Mouse (Mus musculus) gastrocnemius, adult 2 months (tissue): ENCODE data around the gene Ormdl3. TPM values are rescaled to one million over a fixed set of nuclear protein-coding genes. Genes with fewer than 3 reads are reported as not detected.

Source experiments
- DNase-seq: peaks from one replicate; pipeline ENCODE4 v3.0.0; 2022
- H3K27ac ChIP-seq: fragments of 200-600 bp; 2 replicates; pipeline ENCODE4 v1.8.1; 2022; ENCODE audit warnings: mild to moderate bottlenecking
- H3K4me3 ChIP-seq: fragments of 200-600 bp; 2 replicates; pipeline ENCODE4 v1.8.1; 2022; ENCODE audit warnings: mild to moderate bottlenecking, moderate library complexity
- CTCF ChIP-seq: fragments of 200-600 bp; IDR thresholded peaks from 2 replicates; pipeline ENCODE4 v1.8.1; 2022; ENCODE audit warnings: antibody characterized with exemption, mild to moderate bottlenecking, moderate library complexity
- intact Hi-C: fragments of 180-260 bp; cut with DNase I; formaldehyde crosslinking; loops from one replicate; pipeline ENCODE4 v1.15.1; 2025
- total RNA-seq, 2 experiments: library from RNA; stranded (reverse); gene quantifications; 2 replicates each; pipeline ENCODE4 v1.2.3; 2021

The Ormdl3 gene
- total RNA-seq, 2 experiments from 2014 or later, result 24.5 to 25.7 TPM

- DNase-seq, result no peak
- no peak for TF ChIP-seq CTCF
- no peak overlapping the region for H3K27ac ChIP-seq
- no peak overlapping the region for H3K4me3 ChIP-seq
- intact Hi-C loops, result no loop called here
Measured at GRCm38 (mm10) chr11:98563921-98564414, 23.2 kb downstream of the Ormdl3 start.

- no peak for DNase-seq
- no peak overlapping the region for H3K27ac ChIP-seq
- H3K4me3 ChIP-seq, result no peak overlapping the region
- TF ChIP-seq CTCF, result no peak
- intact Hi-C loops, result no loop called here
Measured at GRCm38 (mm10) chr11:98563025-98563424, 24.1 kb downstream of the Ormdl3 start.

DNA sequence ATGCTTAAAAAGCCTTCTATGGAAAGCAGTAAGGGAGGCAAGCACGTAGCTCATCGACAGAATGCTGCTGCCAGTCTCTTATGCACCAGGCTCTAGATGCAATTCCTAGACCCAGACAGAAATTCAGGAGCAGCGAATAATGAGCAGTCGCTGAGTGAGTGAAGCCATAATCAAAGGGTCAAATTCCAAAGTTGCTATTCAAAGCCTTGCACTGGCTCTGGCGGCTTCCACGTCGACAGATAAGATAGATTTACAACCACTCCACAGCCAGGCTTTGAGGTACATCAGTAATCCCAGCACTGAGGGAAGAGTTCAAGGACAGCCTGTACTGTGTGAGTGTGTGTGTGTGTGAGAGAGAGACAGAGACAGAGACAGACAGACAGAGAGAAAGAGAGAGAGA, 26.2 kb downstream of the Ormdl3 start:
- no peak for TF ChIP-seq CTCF
- intact Hi-C loops, result no loop called here
- DNase-seq, result no peak
- H3K4me3 ChIP-seq, result no peak overlapping the region
- H3K27ac ChIP-seq, result no peak overlapping the region

GRCm38 (mm10) chr11:98555124-98555700, 32.0 kb downstream of the Ormdl3 start:
- peak; percentile 34; the same call in 1 of the 2 replicates for TF ChIP-seq CTCF
- no peak overlapping the region for H3K4me3 ChIP-seq
- intact Hi-C loops, result no loop called here
- DNase-seq, result no peak
- H3K27ac ChIP-seq, result no peak overlapping the region

DNA sequence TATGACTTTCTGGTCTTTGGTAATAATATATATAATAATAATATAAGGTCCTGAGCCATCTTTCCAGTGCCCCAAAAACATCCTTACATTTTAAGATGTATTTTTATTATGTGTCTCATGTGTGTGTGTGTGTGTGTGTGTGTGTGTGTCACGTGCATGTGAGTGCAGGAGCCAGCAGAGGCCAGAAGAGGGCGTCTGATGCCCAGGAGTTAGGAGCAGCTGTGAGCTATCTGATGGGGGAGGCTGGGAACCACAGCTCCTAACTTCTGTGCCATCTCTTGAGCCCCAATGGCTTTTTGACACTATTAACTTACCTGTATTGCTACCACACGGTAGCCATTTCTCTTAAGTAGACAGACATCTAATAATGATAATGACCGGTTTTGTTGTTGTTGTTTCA, 33.2 kb downstream of the Ormdl3 start:
- no peak for DNase-seq
- TF ChIP-seq CTCF, result no peak
- intact Hi-C loops, result loop anchor here (5.0 kb wide), 1 partner anchor 33 kb away; the partner anchor contains the start of gene Ormdl3
- H3K27ac ChIP-seq, result no peak overlapping the region
- no peak overlapping the region for H3K4me3 ChIP-seq

DNA sequence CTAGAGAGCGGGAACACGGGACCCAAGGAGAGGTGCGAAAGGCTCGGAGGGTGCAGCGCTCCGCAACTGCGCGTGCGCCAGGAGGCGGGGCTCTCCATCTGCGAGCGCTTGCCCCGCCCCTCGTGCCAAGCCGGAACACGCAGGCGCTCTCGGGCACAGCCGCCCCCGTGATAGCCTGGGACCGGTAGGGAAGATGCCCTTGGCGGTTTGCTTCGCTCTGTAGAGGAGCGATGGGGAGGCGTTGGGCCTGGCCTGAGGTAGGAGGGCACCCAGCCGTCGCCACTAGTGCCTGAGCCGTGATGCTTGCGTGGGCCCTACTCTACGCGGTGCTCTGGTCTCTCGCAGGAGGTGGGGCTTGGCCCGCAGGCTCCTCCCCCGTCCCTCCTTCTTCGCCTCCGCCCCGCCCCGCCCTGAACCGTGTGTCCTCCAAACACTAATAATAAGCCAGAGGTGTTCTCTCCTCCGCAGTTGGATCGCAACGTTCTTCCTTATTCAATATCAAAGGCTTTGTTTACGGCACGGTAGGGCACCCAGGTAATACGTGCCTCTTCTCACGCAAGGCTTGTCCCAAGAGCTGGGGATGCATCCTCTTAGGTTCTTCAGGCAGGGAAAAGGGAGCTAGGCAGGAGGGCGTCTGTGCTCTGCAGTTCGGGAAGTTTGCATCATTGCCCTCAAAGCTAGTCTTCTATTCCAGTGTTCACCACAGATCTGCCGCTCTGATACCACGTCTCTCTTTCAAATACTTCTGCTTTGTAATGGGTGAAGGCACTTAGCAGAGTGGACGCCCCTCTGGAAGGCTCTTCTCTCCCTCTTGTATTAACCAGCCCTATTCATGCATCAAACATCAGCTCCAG, 36.0 kb downstream of the Ormdl3 start, which contains the start of gene Zpbp2:
Gene Zpbp2 (plus strand): TSS at position 123 of the 854 bp plus-strand sequence.
- H3K27ac ChIP-seq, result peak within 1 kb of the TSS; percentile 76
- TF ChIP-seq CTCF, result no peak
- intact Hi-C loops, result loop anchor here (5.0 kb wide), 1 partner anchor 36 kb away; the partner anchor contains the start of gene Ormdl3

GRCm38 (mm10) chr11:98550311-98550974, 36.7 kb downstream of the Ormdl3 start:
- no peak for DNase-seq
- peak overlapping the region; percentile 84 for H3K4me3 ChIP-seq
- intact Hi-C loops, result loop anchor here (5.0 kb wide), 1 partner anchor 37 kb away; the partner anchor contains the start of gene Ormdl3
- H3K27ac ChIP-seq, result no peak overlapping the region
- no peak for TF ChIP-seq CTCF

More for the DNA sequence above, 36.0 kb downstream of the Ormdl3 start, which contains the start of gene Zpbp2:
- peak within 1 kb of the TSS; percentile 84 for H3K4me3 ChIP-seq
- peak; percentile 91 for DNase-seq

DNA sequence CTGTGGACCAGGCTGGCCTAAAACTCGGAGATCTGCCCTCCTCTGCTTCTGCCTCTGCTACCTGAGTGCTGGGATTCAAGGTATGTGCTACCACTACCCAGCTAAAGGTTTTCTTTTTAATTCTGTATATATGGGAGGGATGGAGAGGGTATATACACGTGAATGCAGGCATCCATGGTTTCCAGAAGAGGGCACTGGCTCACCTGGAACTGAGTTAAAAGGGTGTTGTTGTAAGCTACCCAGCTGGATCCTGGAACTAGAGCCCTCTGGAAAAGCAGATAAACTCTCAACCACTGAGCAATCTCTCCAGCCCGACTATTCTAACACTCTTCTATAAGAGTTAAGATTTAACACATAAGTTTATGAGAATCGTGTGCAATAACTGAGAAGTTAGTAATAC, 37.8 kb downstream of the Ormdl3 start:
- no peak overlapping the region for H3K27ac ChIP-seq
- TF ChIP-seq CTCF, result peak; percentile 10; the same call in 1 of the 2 replicates
- H3K4me3 ChIP-seq, result no peak overlapping the region
- DNase-seq, result no peak
- intact Hi-C loops, result no loop called here

DNA sequence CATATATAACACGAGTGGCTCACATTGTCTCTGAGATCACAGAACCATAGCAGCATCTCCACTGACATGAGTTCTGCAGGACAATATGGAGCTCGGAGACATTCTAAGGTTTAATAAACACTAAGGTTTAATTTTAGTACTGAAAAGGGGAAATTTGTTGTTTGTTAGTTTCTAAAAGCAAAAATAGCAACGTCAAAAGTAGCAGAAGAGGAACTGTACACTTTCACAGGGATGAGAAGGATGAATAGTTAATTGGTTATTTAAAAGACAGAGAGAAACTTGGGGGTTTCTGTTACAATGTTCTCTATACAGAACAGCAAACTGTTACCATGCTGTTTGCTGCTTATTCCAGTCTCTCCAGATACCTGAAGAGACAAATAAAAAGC, 39.9 kb downstream of the Ormdl3 start:
- Histone ChIP-seq H3K4me3 (no peak overlapping the region), H3K27ac (no peak overlapping the region)
- no peak for DNase-seq
- TF ChIP-seq CTCF, result no peak
- intact Hi-C loops, result no loop called here

- Histone ChIP-seq H3K27ac (no peak overlapping the region), H3K4me3 (no peak overlapping the region)
- intact Hi-C loops, result no loop called here
- no peak for DNase-seq
- TF ChIP-seq CTCF, result no peak
Measured at GRCm38 (mm10) chr11:98546529-98547307, 40.5 kb downstream of the Ormdl3 start.

DNA sequence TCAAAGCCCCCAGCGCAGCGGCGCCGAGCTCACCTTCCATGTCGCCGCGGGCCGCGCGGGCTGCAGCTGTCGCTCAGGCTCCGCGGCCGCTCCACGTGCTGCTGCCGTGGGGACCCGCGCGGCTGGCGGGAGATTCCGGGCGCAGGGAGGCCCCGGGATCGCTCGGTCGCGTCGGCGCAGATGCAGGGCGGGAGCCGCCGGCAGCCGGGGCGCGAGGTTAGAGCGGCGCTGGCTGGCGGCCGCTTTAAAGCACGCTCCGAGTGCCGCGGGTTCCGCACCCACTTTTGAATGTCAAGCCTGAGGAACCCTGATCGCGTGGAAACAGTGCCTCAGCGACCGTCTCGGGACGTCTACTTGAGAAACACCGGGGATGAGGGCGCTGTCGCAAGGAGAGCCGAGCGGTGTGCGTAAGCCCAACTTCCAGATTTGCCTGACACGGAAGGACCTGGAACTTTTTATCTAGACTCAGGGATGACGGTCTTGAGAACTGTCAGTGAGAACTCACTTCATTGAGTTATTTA, 41.4 kb downstream of the Ormdl3 start, which contains the start of gene Ikzf3:
Gene Ikzf3 (minus strand): TSS at position 321 of the 521 bp plus-strand sequence.
- Histone ChIP-seq H3K27ac (no peak within 1 kb of the TSS), H3K4me3 (peak within 1 kb of the TSS; percentile 64)
- intact Hi-C loops, result no loop called here
- peak; percentile 39 for DNase-seq
- TF ChIP-seq CTCF, result no peak
